Mouse (Mus musculus): ENCODE measurements at regions not wholly inside any gene's neighbourhood (a gene's known extent, or its start where the extent isn't known, plus 50 kb on each side); places are given as distances from the start of the nearest gene placed in this dataset.

DNA sequence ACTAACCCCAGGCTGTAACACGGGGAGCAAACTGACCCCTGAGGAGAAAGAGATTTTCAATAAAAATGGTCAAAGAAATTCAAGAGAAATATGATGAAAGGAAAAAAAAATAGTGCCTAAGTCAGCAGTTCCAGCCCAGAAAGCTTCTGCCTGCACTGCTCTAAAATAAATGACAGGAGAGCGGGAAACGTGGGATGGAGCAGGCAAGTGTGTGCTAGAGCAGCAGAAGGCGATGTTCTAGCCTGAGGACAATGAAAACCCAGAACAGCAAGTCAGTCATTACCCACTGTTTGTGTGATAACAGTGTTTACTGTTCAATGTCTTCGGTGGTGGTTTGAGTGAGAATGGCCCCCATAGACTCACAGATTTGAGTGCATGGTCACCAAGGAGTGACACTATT is 91.4 kb upstream of the Rmdn2 start:
- H3K4me3 ChIP-seq = no peak overlapping the region
- no peak for ATAC-seq (replicated peaks; ENCODE audit: insufficient number of reproducible peaks, insufficient read depth, low FRiP score, low read depth)
- H3K27ac ChIP-seq = no peak overlapping the region
- WGBS = 84% methylated on average over 5 of the region's 5 CpGs
- H3K4me2 ChIP-seq = no peak overlapping the region
- H3K9me3 ChIP-seq (replicated peaks) = no peaks in the 10 kb centered on the region
- H3K9ac ChIP-seq = no peak overlapping the region
- H3K27me3 ChIP-seq = no peaks in the 10 kb centered on the region
- no peaks in the 10 kb centered on the region for H3K4me1 ChIP-seq (replicated peaks)
- H3K36me3 ChIP-seq = no peaks in the 10 kb centered on the region

- H3K9ac ChIP-seq = no peak overlapping the region
- no peak overlapping the region for H3K4me2 ChIP-seq
- no peak overlapping the region for H3K27ac ChIP-seq
- no peaks in the 10 kb centered on the region for H3K27me3 ChIP-seq
- ATAC-seq (replicated peaks; ENCODE audit: insufficient number of reproducible peaks, insufficient read depth, low FRiP score, low read depth) = no peak
- H3K9me3 ChIP-seq (replicated peaks) = no peaks in the 10 kb centered on the region
- H3K4me3 ChIP-seq = no peak overlapping the region
- no peaks in the 10 kb centered on the region for H3K4me1 ChIP-seq (replicated peaks)
- no peaks in the 10 kb centered on the region for H3K36me3 ChIP-seq
- WGBS = 80% methylated on average over 7 of the region's 7 CpGs
These were observed 90.0 kb upstream of the Rmdn2 start for GRCm38 (mm10) chr17:79521691-79522090.

DNA sequence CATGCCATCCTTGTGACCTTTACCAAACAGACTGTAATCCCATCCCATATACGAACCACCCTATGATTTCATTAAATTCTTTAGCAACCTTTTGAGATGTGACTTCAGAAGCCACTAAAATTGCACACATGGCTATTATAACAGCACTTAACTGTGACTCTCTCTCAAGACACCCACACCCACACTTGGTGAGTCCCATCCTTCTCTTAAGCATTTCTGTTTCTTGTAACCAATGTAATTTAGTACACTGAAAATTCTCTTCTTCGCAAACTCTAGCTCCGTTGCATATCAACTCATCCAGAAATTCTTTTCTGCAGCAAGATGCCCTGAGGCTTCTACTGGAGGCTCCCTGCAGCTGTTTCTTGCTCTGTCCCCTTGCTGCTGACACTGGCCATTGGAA is 88.4 kb upstream of the Rmdn2 start:
- no peak overlapping the region for H3K4me2 ChIP-seq
- H3K4me1 ChIP-seq (replicated peaks) = no peaks in the 10 kb centered on the region
- no peak overlapping the region for H3K27ac ChIP-seq
- ATAC-seq (replicated peaks; ENCODE audit: insufficient number of reproducible peaks, insufficient read depth, low FRiP score, low read depth) = no peak
- H3K9ac ChIP-seq = no peak overlapping the region
- 92% methylated on average over 3 of the region's 3 CpGs for WGBS
- 0 out of 2 replicates have a peak, but pooled peaks cover 2% of the 10 kb centered on the region for H3K27me3 ChIP-seq
- H3K9me3 ChIP-seq (replicated peaks) = no peaks in the 10 kb centered on the region
- no peak overlapping the region for H3K4me3 ChIP-seq
- H3K36me3 ChIP-seq = no peaks in the 10 kb centered on the region

- ATAC-seq (replicated peaks; ENCODE audit: insufficient number of reproducible peaks, insufficient read depth, low FRiP score, low read depth) = no peak
- 86% methylated on average over 3 of the region's 3 CpGs for WGBS
- H3K9me3 ChIP-seq (replicated peaks) = no peaks in the 10 kb centered on the region
These were observed 84.3 kb upstream of the Rmdn2 start for GRCm38 (mm10) chr17:79527391-79527790.

DNA sequence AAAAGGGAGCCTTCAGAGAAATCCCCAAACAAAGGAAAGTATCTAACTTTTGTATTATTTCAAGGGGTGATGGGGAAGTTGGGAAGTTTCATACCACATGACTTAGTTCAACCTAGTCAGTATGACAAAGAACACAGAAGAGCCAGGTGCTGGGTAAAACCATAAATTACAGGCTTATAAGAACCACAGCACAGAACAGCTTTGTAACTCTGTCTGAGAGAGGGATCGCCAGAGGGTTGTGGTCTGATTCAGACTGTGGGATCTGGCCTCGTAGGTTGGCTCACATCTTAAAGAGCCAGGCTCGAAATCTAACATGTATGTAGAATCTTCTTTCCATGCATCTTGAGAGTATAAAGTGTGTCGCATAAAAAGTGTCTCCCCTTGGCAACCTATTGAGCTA is 75.1 kb upstream of the Rmdn2 start:
- 68% methylated on average over 4 of the region's 4 CpGs for WGBS
- no peaks in the 10 kb centered on the region for H3K4me1 ChIP-seq (replicated peaks)
- H3K9ac ChIP-seq = no peak overlapping the region
- no peaks in the 10 kb centered on the region for H3K9me3 ChIP-seq (replicated peaks)
- ATAC-seq (replicated peaks; ENCODE audit: insufficient number of reproducible peaks, insufficient read depth, low FRiP score, low read depth) = no peak
- no peak overlapping the region for H3K27ac ChIP-seq
- H3K27me3 ChIP-seq = no peaks in the 10 kb centered on the region
- no peak overlapping the region for H3K4me2 ChIP-seq
- no peak overlapping the region for H3K4me3 ChIP-seq
- H3K36me3 ChIP-seq = no peaks in the 10 kb centered on the region

More at GRCm38 (mm10) chr17:79527391-79527790, 84.3 kb upstream of the Rmdn2 start:
- no peaks in the 10 kb centered on the region for H3K36me3 ChIP-seq
- no peak overlapping the region for H3K4me2 ChIP-seq
- H3K27ac ChIP-seq = no peak overlapping the region
- H3K4me1 ChIP-seq (replicated peaks) = no peaks in the 10 kb centered on the region
- 0 out of 2 replicates have a peak, but pooled peaks cover 2% of the 10 kb centered on the region for H3K27me3 ChIP-seq
- H3K4me3 ChIP-seq = no peak overlapping the region
- no peak overlapping the region for H3K9ac ChIP-seq

DNA sequence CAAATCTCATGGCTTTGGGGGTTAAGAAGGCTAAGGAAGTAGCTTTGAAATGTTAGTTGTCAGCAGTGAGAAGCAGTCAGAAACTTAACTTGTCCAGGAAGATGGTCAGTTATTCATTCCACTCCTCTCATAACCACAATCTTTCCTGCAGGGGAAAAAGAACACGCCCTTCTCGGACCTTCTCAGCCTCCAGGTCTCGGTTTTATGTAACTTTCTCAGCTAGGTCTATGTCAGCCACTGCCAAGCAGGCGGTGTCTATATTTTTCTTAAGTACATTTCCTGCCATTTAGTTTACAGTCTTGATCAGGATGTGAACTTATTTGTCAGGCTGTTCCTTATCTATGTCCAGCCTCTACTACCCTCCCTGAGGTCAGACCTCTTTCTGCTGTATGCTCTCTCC is 72.9 kb upstream of the Rmdn2 start:
- 61% methylated on average over 4 of the region's 4 CpGs for WGBS
- no peaks in the 10 kb centered on the region for H3K36me3 ChIP-seq
- peaks cover 3% of the 10 kb centered on the region for H3K4me1 ChIP-seq (replicated peaks)
- no peak overlapping the region for H3K27ac ChIP-seq
- no peak for ATAC-seq (replicated peaks; ENCODE audit: insufficient number of reproducible peaks, insufficient read depth, low FRiP score, low read depth)
- H3K27me3 ChIP-seq = no peaks in the 10 kb centered on the region
- H3K4me2 ChIP-seq = no peak overlapping the region
- H3K9ac ChIP-seq = no peak overlapping the region
- no peaks in the 10 kb centered on the region for H3K9me3 ChIP-seq (replicated peaks)
- no peak overlapping the region for H3K4me3 ChIP-seq

- H3K36me3 ChIP-seq = no peaks in the 10 kb centered on the region
- no peaks in the 10 kb centered on the region for H3K9me3 ChIP-seq (replicated peaks)
- H3K4me2 ChIP-seq = no peak overlapping the region
- ATAC-seq (replicated peaks; ENCODE audit: insufficient number of reproducible peaks, insufficient read depth, low FRiP score, low read depth) = no peak
- H3K4me1 ChIP-seq (replicated peaks) = peaks cover 15% of the 10 kb centered on the region
- WGBS = 73% methylated on average over 1 of the region's 1 CpGs
- no peak overlapping the region for H3K27ac ChIP-seq
- no peak overlapping the region for H3K4me3 ChIP-seq
- no peak overlapping the region for H3K9ac ChIP-seq
- H3K27me3 ChIP-seq = no peaks in the 10 kb centered on the region
These were observed 71.6 kb upstream of the Rmdn2 start for GRCm38 (mm10) chr17:79540038-79540437.

DNA sequence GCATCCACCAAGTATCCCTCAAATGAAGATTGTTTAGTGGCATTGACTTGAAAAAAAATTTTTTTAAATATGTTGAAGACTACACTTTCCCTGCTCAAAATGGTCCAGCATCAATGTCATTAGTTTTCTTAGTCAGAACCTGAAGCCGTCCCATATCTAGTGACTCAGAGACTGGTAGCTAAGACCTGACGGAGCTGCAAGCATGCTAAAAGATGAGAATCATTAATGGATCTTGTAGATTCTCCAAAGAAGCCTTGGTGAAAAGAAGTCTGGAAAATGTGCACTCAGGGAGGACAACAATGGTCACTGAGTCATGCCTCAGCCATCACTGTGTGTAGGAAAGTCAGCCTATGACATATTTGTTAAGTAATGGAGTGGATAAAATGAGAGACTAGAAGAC is 71.2 kb upstream of the Rmdn2 start:
- WGBS = 91% methylated on average over 2 of the region's 2 CpGs
- H3K9ac ChIP-seq = no peak overlapping the region

DNA sequence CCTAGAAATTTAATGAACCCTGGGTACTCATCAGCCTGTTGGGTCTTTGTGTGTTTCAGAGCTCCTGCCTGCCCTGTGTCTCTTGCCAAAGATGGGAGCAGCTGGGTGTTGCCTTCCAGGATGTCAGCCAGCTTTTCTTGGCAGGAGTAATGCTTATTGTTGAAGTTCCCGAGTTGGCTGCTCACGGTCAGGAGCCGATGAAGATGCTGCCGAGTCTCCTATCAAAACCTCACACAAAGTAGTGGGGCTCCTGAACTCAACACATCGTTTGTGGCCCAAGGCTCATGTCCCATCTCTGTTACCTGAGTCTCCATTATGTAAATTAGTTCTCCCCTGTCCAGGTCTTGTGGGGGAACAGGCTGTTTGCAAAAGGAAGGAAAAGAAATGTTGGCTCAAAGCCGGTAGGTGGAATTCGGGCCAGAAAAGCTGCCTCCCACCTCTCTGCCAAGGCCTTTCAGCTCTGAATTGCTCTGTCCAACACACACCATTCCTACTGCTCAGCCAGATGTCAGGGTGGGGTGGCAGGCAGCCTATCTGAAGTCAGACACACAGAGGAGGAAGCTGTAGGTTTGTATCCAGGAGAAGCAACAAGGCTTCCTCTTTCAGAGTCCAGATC is 67.6 kb upstream of the Rmdn2 start:
- Histone ChIP-seq H3K4me1 (replicated peaks) (peaks cover 16% of the 10 kb centered on the region), H3K27ac (peak overlapping the region; percentile 80), H3K9me3 (replicated peaks) (no peaks in the 10 kb centered on the region), H3K4me3 (no peak overlapping the region), H3K36me3 (no peaks in the 10 kb centered on the region), H3K27me3 (no peaks in the 10 kb centered on the region), H3K9ac (no peak overlapping the region), H3K4me2 (peak overlapping the region; percentile 25)
- WGBS = 36% methylated on average over 7 of the region's 7 CpGs
- ATAC-seq (replicated peaks; ENCODE audit: insufficient number of reproducible peaks, insufficient read depth, low FRiP score, low read depth) = peak; percentile 84

More for the DNA sequence above, 71.2 kb upstream of the Rmdn2 start:
- H3K27me3 ChIP-seq = no peaks in the 10 kb centered on the region
- H3K4me3 ChIP-seq = no peak overlapping the region
- no peak overlapping the region for H3K4me2 ChIP-seq
- H3K36me3 ChIP-seq = no peaks in the 10 kb centered on the region
- ATAC-seq (replicated peaks; ENCODE audit: insufficient number of reproducible peaks, insufficient read depth, low FRiP score, low read depth) = no peak
- no peak overlapping the region for H3K27ac ChIP-seq
- H3K9me3 ChIP-seq (replicated peaks) = no peaks in the 10 kb centered on the region
- peaks cover 16% of the 10 kb centered on the region for H3K4me1 ChIP-seq (replicated peaks)

DNA sequence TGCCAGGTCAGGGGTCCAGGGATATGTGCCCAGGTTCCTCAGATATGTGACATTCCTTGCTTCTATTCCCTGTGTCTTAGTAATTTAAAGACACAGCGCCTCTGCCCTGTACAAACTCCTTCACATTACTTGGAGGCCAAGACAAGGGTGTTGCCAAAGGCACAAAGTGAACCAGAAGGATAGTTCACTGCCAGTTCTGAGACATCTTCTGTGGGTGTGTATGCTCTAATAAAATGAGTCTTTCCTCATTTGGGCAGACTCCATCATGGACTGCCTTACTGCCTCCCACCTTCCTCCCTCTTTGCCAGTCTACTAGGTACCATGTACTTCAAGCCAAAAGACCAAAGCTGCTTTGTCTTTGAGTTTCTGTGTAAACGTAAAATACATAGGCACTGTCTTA is 65.8 kb upstream of the Rmdn2 start:
- H3K27me3 ChIP-seq = no peaks in the 10 kb centered on the region
- peaks cover 16% of the 10 kb centered on the region for H3K4me1 ChIP-seq (replicated peaks)
- ATAC-seq (replicated peaks; ENCODE audit: insufficient number of reproducible peaks, insufficient read depth, low FRiP score, low read depth) = no peak
- no peak overlapping the region for H3K9ac ChIP-seq
- no peak overlapping the region for H3K4me3 ChIP-seq
- WGBS = 89% methylated on average over 2 of the region's 2 CpGs
- H3K27ac ChIP-seq = no peak overlapping the region
- no peak overlapping the region for H3K4me2 ChIP-seq
- H3K9me3 ChIP-seq (replicated peaks) = no peaks in the 10 kb centered on the region
- no peaks in the 10 kb centered on the region for H3K36me3 ChIP-seq

GRCm38 (mm10) chr17:79547075-79547474 is 64.6 kb upstream of the Rmdn2 start:
- H3K36me3 ChIP-seq = no peaks in the 10 kb centered on the region
- H3K9me3 ChIP-seq (replicated peaks) = no peaks in the 10 kb centered on the region
- H3K4me1 ChIP-seq (replicated peaks) = peaks cover 16% of the 10 kb centered on the region
- 86% methylated on average over 2 of the region's 2 CpGs for WGBS
- H3K27ac ChIP-seq = no peak overlapping the region
- no peak overlapping the region for H3K9ac ChIP-seq
- no peak overlapping the region for H3K4me3 ChIP-seq
- H3K27me3 ChIP-seq = no peaks in the 10 kb centered on the region
- ATAC-seq (replicated peaks; ENCODE audit: insufficient number of reproducible peaks, insufficient read depth, low FRiP score, low read depth) = no peak
- H3K4me2 ChIP-seq = no peak overlapping the region

DNA sequence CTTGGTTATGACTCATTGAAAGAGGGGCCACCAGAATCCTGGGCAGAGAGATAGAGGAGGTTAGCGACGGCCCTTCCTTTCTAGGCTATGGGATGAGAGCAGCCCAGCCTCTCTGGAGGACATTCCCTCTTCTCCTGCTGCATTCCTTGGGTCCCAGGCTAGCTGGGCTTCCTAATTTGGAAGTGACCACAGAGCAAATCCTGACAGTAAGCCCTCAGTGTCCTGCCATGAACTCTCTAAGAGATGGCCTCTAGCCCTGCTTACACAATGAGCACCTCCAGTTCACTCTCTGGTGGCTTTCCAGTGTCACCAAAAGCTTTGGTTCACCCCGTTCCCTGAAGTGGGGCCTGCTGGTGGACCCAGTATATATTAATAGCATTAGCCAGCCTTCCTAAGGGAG is 64.1 kb upstream of the Rmdn2 start:
- 54% methylated on average over 3 of the region's 3 CpGs for WGBS
- no peaks in the 10 kb centered on the region for H3K9me3 ChIP-seq (replicated peaks)
- no peak overlapping the region for H3K4me2 ChIP-seq
- no peaks in the 10 kb centered on the region for H3K27me3 ChIP-seq
- H3K9ac ChIP-seq = no peak overlapping the region
- no peaks in the 10 kb centered on the region for H3K36me3 ChIP-seq
- H3K27ac ChIP-seq = no peak overlapping the region
- H3K4me3 ChIP-seq = no peak overlapping the region
- peaks cover 16% of the 10 kb centered on the region for H3K4me1 ChIP-seq (replicated peaks)
- no peak for ATAC-seq (replicated peaks; ENCODE audit: insufficient number of reproducible peaks, insufficient read depth, low FRiP score, low read depth)

Measured in heart, embryonic 15.5 days (tissue).